Mouse (Mus musculus) spleen, postnatal 36 days (tissue): Measurements from ENCODE around the gene Adipoq.

Experiments
- DNase-seq, 2 experiments: peaks; one replicate each; pipeline ENCODE4 v3.0.0; 2022; ENCODE audit warnings: low spot score in 2 of 2, mixed read lengths in 1 of 2

The Adipoq gene

DNA sequence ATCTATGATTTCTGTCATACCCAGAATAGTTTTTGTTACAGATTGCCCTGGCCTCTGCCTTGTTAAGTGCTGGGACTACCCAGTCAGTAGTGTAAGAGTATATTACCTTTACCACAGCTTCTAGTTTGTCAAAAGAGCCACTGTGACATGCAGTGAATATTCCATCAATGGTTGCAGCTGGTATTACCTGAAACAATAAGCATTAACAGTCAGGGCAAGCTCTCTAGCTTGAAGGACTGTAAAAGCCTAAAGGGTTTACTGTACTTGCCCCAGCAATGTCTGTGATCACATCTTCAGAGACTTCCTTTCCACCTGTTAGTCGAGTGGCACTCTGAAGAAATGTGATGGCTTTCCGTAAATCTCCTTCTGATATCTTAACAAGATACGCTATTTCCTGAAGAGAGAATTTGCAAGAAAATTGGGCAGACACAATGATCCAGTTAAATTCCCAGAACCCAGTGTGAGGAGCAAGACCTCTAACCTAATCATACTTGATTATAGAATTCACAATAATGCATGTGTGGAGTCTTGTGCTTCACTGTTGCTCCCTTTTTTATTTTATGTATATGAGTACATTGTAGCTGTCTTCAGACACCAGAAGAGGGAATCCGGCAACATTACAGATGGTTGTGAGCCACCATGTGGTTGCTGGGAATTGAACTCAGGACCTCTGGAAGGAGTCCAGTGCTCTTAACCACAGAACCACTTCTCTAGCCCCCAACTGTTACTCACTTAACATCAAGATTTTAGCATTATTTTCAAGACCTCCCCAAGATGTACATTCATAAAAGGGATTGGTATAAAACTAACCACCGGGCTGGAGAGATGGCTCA is 31.8 kb upstream of the Adipoq start:
- DNase-seq: no peak

DNA sequence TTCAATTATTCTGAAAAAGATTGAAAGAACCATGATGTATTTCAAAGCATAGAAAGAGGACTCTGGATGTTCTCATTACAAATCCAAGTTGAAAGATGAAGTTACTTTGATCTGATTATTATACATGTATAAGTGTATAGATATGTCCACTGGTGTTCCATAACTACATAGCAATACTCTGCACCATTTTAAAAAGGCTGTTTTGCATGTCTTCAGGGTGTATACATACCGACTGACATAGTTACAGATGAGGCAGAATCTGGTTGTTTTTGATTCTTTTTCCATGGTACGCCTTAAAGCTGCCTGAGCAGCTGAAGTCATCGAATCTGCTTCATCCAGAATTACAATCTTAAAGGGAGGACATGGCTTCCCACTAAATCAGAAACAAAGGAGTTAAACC is 30.9 kb upstream of the Adipoq start:
- no peak for DNase-seq

DNA sequence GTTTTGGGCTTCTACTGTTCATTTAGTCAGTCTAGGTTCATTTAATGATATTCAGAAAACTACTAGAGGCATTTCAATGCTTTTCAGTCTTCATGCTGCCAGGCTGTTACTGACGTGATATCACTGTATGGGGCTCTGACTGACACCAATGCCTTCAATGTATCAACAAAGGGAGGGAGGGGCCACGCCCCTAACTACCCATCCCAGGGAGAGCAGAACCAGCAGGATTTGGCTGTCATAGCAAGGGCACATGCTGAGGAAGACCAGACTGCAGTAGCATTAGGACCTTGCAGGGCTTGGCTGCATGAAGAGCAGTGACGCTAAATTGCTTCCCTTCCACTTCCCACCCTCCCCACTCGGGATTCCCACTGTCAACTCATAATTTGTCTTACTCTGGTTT is 29.2 kb upstream of the Adipoq start:
- DNase-seq: no peak

DNA sequence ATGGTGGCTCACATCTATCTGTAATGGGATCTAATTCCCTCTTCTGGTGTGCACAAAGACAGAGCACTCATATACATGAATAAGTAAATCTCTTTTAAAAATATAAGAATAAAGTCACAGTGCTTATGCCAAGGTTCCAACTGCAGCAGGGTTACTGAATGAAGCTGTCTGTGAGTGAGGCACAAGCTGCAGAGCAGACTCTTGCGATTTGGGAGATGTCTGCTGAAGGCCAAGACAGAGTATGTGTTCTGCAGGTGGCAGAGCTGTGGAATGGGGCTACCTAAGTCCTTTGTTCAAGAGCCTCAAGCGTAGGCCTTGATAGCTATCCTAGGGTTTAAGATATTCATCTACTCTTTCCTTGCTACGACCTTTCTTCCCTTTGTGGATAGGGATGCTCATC is 23.9 kb upstream of the Adipoq start:
- DNase-seq: no peak

DNA sequence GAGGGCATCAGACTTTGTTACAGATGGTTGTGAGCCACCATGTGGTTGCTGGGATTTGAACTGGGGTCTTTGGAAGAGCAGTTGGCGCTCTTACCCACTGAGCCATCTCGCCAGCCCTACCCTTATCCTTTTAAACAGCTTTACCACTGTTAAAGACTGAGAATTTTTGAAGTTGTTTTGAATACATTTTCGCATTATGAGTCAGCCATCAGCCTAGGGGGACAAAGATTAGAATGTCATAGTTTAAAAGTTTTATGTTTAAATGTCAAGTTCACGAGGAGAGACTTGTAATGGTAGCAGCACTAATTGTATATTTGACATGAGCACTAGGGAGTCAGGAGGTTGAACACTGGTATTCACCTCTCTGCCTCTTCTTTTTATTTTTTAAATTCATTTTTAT is 23.2 kb upstream of the Adipoq start:
- DNase-seq: no peak

DNA sequence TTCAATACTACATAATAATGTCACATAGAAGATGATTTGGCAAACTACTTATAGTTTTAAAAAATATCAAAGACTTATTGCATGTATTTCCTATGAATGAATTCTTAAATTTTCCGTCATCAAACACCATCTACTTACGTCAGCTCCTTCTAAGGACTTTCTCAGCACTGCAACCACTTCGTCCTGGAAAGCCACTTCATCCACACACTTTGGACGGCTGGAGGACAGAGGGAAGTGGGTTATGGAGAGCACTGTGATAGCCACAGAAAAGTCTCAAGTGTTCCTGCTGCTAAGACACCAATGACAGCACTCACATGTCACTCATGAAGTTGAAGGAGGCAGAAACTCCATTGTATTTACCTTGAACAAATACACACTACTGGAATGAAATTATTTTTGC is 21.9 kb upstream of the Adipoq start:
- DNase-seq: no peak

DNA sequence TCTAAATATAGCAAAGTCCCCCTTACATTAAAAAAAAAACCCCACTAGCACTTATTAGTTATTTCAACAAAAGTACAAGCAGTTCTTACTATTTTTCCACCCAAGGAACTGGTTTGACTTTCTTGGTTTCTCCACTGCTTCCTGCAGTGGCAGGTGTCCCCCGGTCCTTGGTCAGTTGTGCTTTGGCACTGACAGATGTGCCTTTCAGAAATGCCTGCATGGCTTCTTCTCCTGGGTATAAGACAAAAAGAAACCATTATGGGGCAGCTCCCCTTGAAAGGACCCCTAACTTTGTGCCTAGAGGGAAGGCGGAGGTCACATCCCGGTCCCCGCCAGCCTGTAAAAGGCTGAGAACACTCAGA is 19.0 kb upstream of the Adipoq start:
- no peak for DNase-seq

DNA sequence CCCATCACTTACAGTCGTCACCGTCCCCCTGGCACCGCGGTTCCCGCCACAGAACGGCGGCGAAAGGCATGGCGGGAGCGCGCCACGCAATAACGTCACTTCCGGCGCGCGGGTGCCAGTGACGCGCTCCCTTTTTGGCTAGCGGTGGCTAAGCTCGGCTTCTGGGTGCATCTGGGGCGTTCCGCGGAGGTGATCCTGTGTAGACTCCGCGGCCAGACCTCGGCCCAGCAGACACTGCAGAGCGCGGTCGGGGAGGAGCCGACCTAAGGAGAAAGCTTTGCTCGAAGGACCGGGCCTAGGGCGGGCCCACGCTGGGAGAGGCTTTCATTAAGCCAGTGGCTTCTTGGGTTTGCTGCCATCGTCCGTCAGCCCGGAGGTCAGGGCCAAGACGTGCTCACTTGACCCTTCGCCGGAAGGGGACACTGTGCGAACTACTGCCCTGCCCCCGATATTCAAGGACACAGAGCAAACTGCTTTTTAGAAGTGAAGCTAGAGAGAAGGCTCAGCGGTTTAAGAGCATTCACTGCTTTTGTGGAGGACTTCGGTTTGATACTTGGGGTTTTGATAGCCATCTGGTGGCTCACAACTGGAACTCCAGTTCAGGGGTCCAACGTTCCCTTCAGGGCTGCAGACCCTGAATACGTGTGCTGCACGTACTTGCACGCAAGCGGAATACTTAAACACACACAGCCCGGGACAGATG is 18.5 kb upstream of the Adipoq start, which contains the start of gene Rfc4:
TSS of gene Rfc4 (minus strand) at position 65 of the 703 bp plus-strand sequence.
- DNase-seq: peak; percentile 89 to 90

DNA sequence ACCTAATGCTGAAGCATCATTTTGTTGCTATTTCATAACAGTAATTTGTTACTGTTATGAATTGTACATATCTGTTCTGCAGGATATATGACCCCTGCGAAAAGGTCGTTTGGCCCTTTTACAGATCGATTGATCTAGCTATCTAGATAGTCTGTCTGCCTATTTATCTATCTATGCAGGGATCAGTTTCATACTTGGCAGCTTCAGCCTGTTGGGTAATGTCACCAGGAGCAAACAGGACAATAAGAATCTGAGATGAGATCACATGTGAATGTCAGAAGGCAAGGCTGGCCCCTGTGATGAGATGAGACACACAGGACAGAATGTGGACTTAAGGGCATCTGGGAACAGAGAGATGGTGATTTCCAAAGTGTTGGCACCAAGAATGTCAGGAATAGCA is 16.0 kb upstream of the Adipoq start:
- no peak for DNase-seq

DNA sequence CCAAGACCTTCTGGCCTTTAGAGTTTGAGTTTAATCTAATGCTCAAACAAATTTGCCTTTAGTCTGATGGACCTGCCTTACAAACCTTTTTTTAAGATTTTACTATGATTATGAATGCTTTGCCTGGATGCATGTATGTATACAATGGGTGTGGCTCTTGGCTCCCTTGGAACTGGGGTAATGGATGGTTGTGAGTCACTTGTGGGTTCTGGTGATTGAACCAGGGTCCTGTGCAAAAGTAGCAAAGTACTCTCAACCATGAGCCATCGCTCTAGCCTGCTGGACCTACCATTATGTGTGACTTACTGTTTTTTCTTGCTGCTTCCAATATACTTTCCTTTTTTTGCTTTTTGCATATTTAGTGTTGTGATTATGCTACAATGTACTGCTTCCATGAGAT is 14.0 kb upstream of the Adipoq start:
- no peak for DNase-seq

DNA sequence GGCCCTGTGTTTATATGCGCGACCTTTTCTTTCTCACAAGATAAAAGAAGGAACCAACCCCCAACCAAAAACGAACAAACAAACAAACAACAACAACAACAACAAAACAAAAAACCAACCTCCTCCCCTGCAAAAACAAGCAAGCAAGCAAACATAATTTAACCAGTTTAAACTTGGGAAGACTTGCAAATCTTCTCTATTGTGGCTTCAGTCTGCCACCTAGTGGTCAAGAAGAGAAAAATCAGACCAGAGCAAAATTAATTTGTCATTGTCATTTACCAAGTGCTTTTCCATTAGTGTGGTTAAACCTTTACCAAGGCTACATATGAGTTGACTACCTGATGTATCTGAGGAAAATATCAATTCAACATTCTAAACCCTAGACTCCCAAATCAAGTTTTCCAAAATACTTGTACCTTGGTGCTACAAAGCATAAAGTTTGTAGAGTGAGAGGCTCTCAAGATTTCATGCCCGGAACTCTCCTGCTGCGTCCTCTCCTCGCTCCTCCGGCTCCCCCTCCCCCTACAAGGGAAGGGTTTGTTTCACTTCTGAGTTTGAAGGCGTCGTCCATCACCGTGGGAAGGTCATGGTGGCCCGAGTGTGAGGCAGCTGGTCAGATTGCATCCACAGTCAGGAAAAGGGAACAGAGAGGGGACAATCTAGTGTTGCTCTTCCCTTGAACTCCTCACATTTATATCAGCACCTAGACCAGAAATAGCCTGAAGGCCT is 10.8 kb upstream of the Adipoq start:
- peak in 1 of 2 experiments; percentile 32 for DNase-seq

DNA sequence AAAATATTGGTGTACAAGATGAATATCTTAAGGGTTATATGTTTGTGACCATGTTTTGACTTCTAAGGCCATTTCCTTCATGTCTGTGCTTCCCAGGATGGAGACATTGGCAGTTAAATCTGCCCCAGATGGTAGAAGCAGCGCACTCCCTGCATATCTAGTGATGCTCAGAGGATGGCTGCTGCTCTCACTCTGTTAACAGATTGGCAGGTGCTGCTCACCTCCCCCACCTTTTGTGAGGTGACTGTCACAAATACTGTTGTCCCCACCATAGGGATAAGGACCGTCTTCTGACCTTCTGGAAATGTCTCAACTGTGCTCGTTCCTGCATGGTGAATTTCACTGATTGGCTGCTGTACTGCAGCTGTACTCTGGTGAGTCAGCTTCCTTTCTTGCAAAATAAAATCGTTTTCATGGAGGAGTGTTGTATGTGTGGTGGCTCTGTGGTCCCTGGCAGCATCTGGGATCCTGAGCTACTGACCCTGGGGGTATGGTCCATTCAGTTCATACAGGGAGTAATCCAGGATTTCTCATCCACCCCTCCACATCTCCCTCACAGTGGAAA is 9.8 kb upstream of the Adipoq start:
- DNase-seq: no peak

DNA sequence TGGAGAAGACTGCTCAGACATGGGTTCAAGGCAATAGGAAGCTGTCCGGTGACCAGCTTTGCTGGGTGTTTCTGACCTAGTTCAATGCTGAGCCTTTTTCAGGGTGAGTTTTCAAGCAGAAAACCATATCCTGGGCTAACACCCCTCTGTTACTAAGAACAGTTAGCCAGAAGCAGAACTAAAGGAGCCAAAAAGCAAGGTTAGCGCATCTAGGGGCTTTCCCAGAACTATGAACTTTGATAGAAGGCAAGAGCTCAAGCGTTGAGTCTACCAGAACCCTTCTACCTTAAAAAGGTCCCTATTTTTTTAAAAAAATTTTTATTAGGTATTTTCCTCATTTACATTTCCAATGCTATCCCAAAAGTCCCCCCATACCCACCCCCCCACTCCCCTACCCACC is 5.4 kb upstream of the Adipoq start:
- DNase-seq: peak; percentile 52 to 68

DNA sequence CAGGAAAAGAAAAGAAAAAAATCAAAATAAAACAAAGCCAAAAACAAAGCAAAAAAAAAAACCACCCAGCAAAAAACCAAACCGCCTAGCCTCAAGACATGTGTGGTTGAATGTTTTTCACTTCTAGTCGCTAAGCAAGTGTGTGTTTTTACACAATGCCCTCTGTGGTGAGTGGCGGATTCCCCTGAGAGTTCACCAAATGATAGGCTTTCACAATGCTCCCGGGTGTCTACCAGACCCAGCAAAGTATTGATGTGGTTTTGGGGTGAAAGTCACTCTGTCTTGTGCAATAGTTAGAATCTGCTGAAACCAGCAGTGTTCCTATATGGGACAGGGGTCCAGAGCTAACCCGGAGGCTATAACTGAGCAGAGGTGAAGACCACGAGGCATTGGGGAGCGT is 2.0 kb upstream of the Adipoq start:
- DNase-seq: peak; percentile 67 to 77

DNA sequence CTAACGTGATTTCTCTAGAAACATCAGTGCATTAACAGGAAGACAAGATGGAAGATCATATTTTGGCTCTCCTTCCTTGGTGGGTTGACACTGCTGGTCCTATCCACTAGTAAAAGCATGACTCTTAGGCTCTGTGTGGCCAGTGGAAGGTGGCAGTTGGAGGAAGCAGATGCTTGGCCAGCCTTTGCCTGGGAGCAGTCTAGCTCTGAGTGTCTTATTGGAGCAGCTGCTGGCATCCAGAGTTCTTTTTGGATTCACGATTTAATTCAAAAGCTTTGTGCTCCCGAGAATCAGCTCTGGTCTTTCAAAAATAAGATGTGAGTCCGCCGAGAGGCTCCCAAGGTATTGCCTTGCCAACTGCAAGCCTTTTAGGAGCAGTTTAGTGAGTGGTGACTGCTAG is 1.1 kb upstream of the Adipoq start:
- no peak for DNase-seq

DNA sequence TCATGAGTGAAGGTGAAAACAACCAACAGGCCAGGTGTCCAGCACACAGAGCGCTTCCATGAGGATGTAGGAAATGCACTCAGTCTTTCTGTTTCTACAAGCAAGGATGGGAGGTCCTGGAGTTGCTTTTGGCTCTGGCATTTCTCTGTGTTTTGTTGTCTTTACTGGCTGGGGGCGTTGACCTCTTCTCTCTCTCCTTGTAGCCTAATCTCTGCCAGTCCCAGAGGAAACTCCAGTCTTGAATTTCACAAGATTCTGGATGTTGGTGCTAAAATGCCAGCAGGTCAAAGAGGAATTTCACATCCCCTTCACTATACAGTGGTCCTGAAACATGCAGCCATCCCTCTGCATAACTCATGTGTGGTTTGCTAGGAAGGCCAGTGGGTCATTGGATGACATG is 2.6 kb downstream of the Adipoq start:
- DNase-seq: no peak

DNA sequence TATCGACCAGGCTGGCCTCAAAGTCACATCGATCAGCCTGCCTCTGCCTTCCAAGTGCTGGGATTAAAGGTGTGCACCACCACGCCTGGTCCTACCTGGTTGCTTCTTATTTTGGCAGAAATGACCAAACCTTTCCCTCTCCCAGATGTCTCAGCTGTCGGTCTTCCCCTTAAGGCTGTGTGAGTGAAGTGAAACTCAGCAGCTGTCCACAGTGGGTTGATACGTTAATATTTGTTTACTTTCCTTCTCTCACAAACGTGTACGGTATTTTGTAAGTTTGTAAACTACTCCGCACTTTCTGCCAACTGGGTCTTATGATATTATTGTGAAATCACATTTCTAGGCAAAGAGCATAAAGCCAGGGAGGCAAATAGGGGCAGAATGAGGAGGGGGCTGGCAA is 3.1 kb downstream of the Adipoq start:
- no peak for DNase-seq

DNA sequence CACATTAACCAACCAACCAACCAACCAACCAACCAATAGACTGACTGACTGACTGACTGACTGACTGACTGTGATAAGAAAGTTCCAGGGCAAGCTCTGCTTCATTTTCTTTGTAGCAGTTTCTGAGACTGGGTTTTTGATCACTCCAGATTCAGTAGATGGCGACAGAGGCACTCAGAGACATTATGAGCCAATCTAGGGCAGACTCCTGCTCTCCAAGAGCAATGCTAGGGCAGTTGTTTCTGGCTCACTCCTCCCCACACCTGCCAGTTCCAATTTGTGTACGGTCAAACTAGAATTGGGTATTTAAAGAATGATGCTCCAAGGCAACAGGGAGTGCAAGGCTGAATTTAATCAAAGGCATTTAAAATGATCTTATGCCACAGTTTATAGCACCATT is 5.1 kb downstream of the Adipoq start:
- peak; percentile 38 to 56 for DNase-seq

DNA sequence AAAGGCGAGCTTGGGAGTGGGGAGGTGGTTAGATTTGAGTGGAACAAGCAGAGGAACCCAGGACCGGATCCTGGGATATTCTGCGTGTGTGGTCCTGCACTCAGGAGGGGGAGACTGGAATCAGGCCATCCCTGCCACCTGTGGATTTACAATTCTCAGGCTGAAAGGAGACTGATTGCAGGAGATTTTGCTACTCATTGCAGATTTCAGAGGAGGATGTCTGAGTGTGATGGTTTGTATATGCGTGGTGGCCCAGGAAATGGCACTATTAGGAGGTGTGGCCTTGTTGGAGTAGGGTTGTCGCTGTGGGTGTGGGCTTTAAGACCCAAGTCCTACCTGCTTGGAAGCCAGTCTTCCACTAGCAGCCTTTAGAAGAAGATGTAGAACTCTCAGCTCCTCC is 7.9 kb downstream of the Adipoq start:
- DNase-seq: no peak

DNA sequence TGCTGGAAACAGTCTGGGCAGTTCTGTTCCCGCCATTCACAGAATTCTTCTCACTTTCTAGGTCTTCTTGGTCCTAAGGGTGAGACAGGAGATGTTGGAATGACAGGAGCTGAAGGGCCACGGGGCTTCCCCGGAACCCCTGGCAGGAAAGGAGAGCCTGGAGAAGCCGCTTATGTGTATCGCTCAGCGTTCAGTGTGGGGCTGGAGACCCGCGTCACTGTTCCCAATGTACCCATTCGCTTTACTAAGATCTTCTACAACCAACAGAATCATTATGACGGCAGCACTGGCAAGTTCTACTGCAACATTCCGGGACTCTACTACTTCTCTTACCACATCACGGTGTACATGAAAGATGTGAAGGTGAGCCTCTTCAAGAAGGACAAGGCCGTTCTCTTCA is 10.7 kb downstream of the Adipoq start:
- no peak for DNase-seq

DNA sequence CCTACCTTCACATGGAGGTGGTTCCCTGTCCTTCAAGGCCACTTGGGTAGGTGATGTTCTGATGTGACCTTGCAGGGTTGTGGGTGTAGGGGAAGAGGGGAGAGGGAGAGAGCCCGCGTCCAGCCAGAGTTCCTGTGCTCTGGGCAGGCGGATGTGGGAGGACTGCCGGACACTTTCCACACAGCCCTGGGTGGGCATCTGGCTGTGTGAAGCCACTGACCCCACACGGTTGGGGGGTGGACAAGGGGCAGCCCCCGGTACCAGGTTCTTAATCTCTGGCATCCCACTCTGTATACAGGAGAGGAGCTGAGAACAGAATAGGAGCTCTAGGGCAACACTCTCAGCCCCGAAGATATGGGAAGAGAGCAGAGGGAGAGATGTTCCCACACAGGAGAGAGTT is 12.0 kb downstream of the Adipoq start:
- no peak for DNase-seq

DNA sequence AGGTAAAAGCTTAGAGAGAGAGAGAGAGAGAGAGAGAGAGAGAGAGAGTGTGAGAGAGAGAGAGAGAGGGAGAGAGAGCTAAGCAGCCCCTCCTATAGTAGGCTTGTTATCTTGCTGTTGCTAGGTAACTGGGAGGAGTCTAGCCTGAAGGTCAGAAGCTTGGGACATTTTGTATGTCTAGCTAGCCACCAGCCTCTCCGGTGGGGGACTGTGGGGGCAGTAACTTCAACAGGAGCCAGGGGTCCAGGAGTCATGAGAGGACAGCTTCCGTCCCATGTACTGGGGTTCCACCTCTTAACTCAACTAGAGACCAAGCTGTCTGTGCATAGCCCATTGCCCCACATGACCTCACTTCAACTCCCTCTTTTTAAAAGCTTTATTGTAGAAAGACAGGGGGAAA is 12.6 kb downstream of the Adipoq start:
- no peak for DNase-seq
